Mouse (Mus musculus) gastrocnemius, postnatal 25 days (tissue): Measurements from ENCODE around the gene Ttc7b. TPM values are rescaled to one million over a fixed set of nuclear protein-coding genes. Genes with fewer than 3 reads are reported as not detected.

ENCODE experiments used
- DNase-seq: peaks from one replicate; pipeline ENCODE4 v3.0.0; 2022
- total RNA-seq, 2 experiments: library from RNA; stranded (reverse); gene quantifications; 1 replicate in 1 of 2; 2 replicates in 1 of 2; pipeline ENCODE4 v1.2.3; 2021

Gene Ttc7b
- total RNA-seq, 2 experiments from 2014 or later: 98.3 to 136 TPM

- DNase-seq: peak; percentile 52
These were observed 250.5 kb downstream of the Ttc7b start for GRCm38 (mm10) chr12:100269967-100270662.

GRCm38 (mm10) chr12:100268011-100268410, 252.6 kb downstream of the Ttc7b start:
- DNase-seq: peak; percentile 23

- DNase-seq: peak; percentile 61
These were observed 254.9 kb downstream of the Ttc7b start for GRCm38 (mm10) chr12:100265546-100266309.

DNA sequence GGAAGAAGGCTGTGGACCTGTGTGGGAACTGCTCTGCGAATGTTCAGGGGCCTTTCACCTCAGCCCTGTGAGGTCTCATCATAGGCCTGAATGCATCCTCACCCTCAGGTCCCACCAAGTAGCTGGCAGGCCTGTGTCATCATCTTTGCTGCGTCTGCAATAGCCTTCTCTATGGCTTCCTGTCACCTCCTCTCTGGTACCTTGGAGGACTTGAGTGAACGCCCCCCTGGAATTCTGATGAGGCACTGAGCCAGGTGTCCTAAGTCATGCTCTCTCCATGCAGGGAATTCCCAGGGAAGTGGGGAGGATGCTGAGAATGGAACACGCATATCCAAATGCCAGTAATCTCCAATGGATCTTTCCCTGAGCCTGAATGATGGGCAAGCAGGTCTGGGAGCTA, 255.7 kb downstream of the Ttc7b start:
- no peak for DNase-seq

- DNase-seq: no peak
These were observed 257.8 kb downstream of the Ttc7b start for GRCm38 (mm10) chr12:100262846-100263245.

- DNase-seq: no peak
These were observed 258.9 kb downstream of the Ttc7b start for GRCm38 (mm10) chr12:100261761-100262160.

- DNase-seq: no peak
These were observed 260.5 kb downstream of the Ttc7b start for GRCm38 (mm10) chr12:100260151-100260550.

DNA sequence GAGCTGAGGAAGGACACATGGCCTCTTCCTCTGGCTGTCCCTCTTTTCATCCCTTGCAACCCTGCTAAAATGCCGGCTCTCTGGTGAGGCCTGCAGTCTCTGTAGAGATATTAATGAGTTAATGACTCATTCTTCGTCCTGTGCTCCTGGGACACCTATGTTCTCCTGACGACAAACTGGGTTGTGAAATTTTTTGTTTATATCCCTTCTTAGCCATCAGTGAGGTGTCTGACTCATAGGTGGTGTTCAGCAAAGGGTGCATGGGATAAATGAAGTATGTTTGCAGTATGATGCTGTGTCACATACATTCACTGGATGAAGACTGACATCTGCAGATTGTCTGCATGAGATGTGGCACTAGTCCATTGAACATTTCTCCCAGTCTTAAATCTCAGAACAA, 262.8 kb downstream of the Ttc7b start:
- DNase-seq: no peak

DNA sequence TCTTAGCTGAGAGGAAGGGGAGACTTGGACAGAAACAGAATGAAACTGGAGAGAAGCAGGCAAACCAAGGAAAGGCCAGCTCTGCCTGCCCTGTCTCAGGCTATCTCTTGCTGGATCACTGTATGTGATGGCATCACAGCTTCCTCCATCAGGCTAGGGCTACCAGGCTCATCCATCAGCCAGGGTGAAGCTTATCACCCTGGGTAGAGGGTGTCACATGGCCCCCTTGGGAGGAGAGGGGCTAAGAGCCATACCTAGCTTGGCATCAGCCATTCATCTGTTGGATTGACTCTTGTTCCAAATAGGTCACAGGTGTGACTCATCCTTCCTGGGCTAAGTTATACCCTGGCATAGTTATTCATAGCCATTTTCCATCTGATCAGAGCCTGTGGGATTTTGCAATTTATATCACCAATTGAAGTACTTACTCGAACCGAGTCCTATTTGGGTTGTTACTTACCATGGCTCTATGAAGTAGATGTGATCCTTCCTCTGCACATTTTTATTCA, 265.1 kb downstream of the Ttc7b start:
- DNase-seq: no peak

DNA sequence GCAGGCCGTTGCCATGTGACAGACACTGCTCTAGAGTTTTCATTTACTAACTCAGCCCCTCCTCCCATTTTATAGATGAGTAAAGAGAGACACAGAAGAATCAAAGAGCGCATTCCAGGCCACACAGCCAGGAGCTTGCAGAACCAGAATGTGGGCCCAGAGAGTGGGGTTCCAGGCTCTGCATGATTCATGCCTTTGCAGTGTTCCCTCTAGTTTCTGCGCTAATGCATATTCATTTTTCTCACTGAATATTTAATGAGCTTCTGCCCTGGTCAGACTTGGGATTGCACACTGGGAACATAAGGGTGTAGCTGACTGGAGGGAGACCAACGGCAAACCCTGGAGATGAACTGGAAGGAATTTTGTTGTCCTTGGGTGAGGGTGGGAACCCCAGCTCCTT, 266.2 kb downstream of the Ttc7b start:
- no peak for DNase-seq

Other genes with a start within 250 kb of the Ttc7b start
- gene Rps6ka5, start 206.2 kb upstream of the Ttc7b start, total RNA-seq: 1 to 10 TPM; 9.5 to 9.8 TPM